Mouse (Mus musculus) olfactory bulb, adult 2 months (tissue): ENCODE measurements around the gene Mthfs.
"Not testable (repeated sequence)": the region's sequence is repeated elsewhere in the genome, so short reads cannot be mapped to it uniquely, and the experiment has no call there.

ENCODE experiments used
- CTCF ChIP-seq: fragments of 200-500 bp; IDR thresholded peaks from 2 replicates; pipeline ENCODE4 v1.5.1; 2012; ENCODE audit warnings: low read depth, mild to moderate bottlenecking, low read length, moderate library complexity; ENCODE audit not compliant: insufficient read depth
- POLR2A ChIP-seq: fragments of 200-500 bp; IDR thresholded peaks from 2 replicates; pipeline ENCODE4 v1.6.1; 2012; ENCODE audit warnings: mild to moderate bottlenecking, low read depth, low read length, moderate library complexity; ENCODE audit not compliant: insufficient read depth

DNA sequence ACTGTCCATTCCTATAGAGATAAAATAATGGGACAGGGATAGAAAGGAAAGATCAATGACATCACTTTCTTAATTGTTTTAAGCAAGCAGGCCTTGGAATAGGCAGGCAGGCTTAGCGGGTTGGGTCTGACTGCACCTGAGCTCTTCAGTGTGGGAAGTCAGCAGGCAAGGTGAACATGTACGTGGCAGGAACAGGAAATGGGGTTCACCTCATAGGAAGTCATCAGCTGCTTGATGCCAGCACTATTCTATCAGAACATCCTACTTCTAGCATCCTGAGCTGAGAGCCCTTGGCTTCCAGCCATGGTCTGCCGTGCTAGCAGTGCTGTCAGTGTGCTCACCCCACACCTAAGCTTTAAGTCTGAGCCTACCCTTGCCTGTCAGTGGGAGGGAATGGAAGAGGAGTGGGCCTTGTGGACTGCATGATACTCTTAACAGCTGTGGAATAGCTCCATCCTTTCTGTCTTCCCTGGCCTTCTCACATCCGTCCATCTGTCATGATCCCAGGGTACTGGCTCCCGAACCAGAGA lies 28.6 kb downstream of the Mthfs start:
- TF ChIP-seq POLR2A, CTCF: not testable (repeated sequence)
